Mouse (Mus musculus): Measurements from ENCODE around the gene Mybl2. TPM values are rescaled to one million over a fixed set of nuclear protein-coding genes. Genes with fewer than 3 reads are reported as not detected.

Mybl2 gene
- 20.1 and 22.4 TPM in 2 replicates for polyA plus RNA-seq (2014; fragmentation: Nextera tagmentation; extraction: Ambion mirVana)

DNA sequence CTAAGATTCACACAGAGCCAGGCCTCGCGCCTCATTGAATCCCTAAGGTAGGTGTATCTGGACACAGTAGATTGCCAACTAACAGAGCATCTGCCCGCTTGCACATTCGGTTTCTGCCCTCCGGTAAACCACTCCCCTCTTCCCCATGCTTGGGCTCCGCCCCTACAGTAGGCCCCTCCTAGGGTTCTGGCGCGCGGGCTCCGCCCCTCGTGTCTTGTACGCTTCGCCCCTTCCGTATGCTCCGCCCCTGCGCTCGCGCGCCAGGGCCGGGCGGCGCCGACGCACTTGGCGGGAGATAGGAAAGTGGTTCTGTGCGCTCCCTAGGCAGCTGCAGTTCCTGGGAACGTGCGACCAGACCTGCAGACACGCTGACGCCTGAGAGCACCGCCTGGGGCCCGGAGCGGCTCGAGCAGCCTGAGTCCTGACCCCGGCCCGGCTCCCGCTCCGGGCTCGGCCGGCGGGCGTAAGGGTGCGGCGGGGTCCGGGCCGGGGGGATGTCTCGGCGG is at the start of gene Mybl2:
TSS of gene Mybl2 (plus strand) at position 353 of the 506 bp plus-strand sequence.
- Histone ChIP-seq H3K4me1 (ENCODE audit: control insufficient read depth, insufficient read depth, low read length) (peaks cover 11% of the 10 kb centered on the region), H3K27ac (ENCODE audit: low read length) (no peak within 1 kb of the TSS), H3K9me3 (ENCODE audit: control insufficient read depth, low read depth, low read length) (no peaks in the 10 kb centered on the region), H3K36me3 (ENCODE audit: control insufficient read depth, insufficient read depth, low read length) (no peaks in the 10 kb centered on the region), H3K9ac (replicated peaks; ENCODE audit: low read depth, low read length) (peak within 1 kb of the TSS; percentile 57), H3K4me3 (ENCODE audit: low read depth, low read length) (peak within 1 kb of the TSS; percentile 66), H3K4me2 (replicated peaks; ENCODE audit: low read depth, low read length) (peak within 1 kb of the TSS; percentile 97), H3K27me3 (ENCODE audit: control insufficient read depth, insufficient read depth, low read length) (no peaks in the 10 kb centered on the region)
- under 1% methylated on average over 48 of the region's 48 CpGs for WGBS
- peak; percentile 99 for ATAC-seq (ENCODE audit: insufficient number of reproducible peaks, insufficient read depth, low FRiP score, low read depth)

DNA sequence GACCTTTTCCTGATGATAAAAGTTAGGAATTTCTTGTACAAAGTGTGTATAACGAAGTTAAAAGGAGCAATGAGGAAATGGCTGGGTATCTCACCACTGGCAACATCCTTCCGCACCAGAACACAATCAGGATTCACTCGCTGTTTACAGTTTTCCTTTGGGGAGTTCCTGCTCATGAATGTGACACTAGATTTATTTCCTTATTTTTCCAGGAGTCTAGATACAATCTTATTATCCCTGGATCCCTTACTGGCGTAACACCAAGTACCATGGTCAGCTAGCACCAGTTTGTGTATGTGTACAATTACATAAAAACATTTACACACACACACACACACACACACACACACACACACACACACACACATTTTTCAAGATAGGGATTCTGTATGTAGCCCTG is 47.2 kb upstream of the Mybl2 start:
- Histone ChIP-seq H3K4me2 (replicated peaks; ENCODE audit: low read depth, low read length) (no peak overlapping the region), H3K4me1 (ENCODE audit: control insufficient read depth, insufficient read depth, low read length) (no peaks in the 10 kb centered on the region), H3K36me3 (ENCODE audit: control insufficient read depth, insufficient read depth, low read length) (no peaks in the 10 kb centered on the region), H3K4me3 (ENCODE audit: low read depth, low read length) (no peak overlapping the region), H3K9me3 (ENCODE audit: control insufficient read depth, low read depth, low read length) (no peaks in the 10 kb centered on the region), H3K9ac (replicated peaks; ENCODE audit: low read depth, low read length) (no peak overlapping the region), H3K27me3 (ENCODE audit: control insufficient read depth, insufficient read depth, low read length) (no peaks in the 10 kb centered on the region), H3K27ac (ENCODE audit: low read length) (no peak overlapping the region)
- 68% methylated on average over 4 of the region's 4 CpGs for WGBS
- no peak for ATAC-seq (ENCODE audit: insufficient number of reproducible peaks, insufficient read depth, low FRiP score, low read depth)

DNA sequence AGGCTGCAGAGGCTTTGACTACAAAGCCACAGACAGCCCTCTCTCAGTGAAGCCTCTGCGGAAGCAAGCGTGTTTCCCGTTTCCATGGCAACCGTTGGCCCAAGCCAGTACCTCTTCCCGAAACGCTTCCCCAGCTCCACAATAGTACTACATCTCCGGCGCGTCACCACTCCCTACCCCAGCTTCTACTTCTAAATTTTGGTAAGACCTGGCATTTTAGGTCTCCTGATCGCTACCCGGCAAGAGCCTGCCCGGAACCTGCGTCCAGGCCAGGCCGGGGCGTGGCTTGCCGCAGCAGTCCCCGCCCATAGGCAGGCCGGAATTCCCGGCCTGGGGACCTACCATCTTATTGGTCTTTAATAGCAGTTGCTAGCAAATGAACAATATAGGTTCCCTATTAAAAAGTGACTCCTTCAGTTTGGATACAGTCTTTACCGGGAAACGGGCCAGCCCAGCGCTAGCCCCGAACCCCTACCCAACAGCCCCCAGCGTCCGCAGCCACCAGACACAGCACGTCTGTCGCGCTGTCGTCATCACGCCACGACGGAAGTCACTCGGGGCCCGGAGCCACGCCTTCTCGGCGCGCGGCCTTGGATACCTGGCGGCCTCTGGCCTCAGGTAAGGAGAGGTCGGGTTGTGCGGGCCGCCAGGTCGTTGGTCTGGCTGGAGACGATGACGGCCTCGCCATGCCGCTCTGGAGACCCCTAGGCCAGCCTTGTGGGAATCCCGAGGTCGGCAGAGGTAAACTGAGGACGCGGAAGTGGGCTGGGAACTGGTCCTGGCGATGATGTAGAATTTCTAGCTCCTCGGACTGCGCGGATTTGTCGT is 37.4 kb upstream of the Mybl2 start, which contains the start of gene Ift52:
TSS of gene Ift52 (plus strand) at position 439 of the 828 bp plus-strand sequence.
- Histone ChIP-seq H3K27me3 (ENCODE audit: control insufficient read depth, insufficient read depth, low read length) (no peaks in the 10 kb centered on the region), H3K27ac (ENCODE audit: low read length) (peak within 1 kb of the TSS; percentile 74), H3K4me1 (ENCODE audit: control insufficient read depth, insufficient read depth, low read length) (no peaks in the 10 kb centered on the region), H3K4me2 (replicated peaks; ENCODE audit: low read depth, low read length) (peak within 1 kb of the TSS; percentile 58), H3K36me3 (ENCODE audit: control insufficient read depth, insufficient read depth, low read length) (no peaks in the 10 kb centered on the region), H3K4me3 (ENCODE audit: low read depth, low read length) (peak within 1 kb of the TSS; percentile 86), H3K9ac (replicated peaks; ENCODE audit: low read depth, low read length) (peak within 1 kb of the TSS; percentile 63), H3K9me3 (ENCODE audit: control insufficient read depth, low read depth, low read length) (no peaks in the 10 kb centered on the region)
- peak; percentile 97 for ATAC-seq (ENCODE audit: insufficient number of reproducible peaks, insufficient read depth, low FRiP score, low read depth)
- under 1% methylated on average over 57 of the region's 57 CpGs for WGBS

DNA sequence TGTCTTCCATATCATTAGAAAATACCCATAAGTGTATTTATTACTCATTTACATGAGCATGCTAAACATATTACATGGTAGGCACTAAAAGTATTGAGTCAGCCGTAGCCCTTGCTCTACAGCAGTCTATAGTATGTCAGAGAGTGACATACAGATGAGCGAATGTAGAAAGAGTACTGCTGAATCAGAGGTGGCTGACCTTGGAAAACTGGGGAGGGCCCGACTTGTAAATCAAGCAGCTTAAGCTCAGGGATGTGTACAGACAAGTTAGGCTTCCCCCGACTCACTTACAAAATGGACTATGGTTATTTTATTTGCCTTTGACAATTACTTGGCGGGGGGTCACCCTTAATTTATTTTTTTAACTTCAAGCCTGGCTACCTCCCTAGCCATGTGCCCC is 23.2 kb upstream of the Mybl2 start:
- no peak overlapping the region for H3K27ac ChIP-seq (ENCODE audit: low read length)
- no peaks in the 10 kb centered on the region for H3K27me3 ChIP-seq (ENCODE audit: control insufficient read depth, insufficient read depth, low read length)
- WGBS, result 87% methylated on average over 5 of the region's 5 CpGs
- H3K9ac ChIP-seq (replicated peaks; ENCODE audit: low read depth, low read length), result no peak overlapping the region
- H3K36me3 ChIP-seq (ENCODE audit: control insufficient read depth, insufficient read depth, low read length), result peaks cover 56% of the 10 kb centered on the region
- H3K4me1 ChIP-seq (ENCODE audit: control insufficient read depth, insufficient read depth, low read length), result no peaks in the 10 kb centered on the region
- no peak overlapping the region for H3K4me2 ChIP-seq (replicated peaks; ENCODE audit: low read depth, low read length)
- no peak for ATAC-seq (ENCODE audit: insufficient number of reproducible peaks, insufficient read depth, low FRiP score, low read depth)
- H3K9me3 ChIP-seq (ENCODE audit: control insufficient read depth, low read depth, low read length), result no peaks in the 10 kb centered on the region
- H3K4me3 ChIP-seq (ENCODE audit: low read depth, low read length), result no peak overlapping the region

DNA sequence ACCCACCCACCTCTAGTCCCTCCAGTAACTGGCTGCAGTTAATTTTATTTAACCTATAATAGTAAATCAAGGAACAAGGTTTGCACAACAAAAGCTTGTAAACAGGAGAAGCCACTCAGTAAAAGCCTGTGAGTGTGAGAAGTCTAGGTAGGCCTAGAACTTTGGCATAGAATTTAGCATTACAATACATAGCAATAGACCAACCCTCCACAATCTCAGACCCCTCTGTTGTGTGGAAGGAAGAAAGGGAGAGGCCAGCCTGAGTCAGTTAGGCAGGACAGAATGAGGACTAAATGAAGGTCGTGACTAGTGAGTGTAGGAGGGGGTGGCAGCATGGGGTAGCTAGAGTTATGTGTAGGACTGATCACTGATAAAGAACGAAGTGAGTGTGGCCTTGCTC is 22.7 kb upstream of the Mybl2 start:
- Histone ChIP-seq H3K4me2 (replicated peaks; ENCODE audit: low read depth, low read length) (no peak overlapping the region), H3K36me3 (ENCODE audit: control insufficient read depth, insufficient read depth, low read length) (peaks cover 57% of the 10 kb centered on the region), H3K9ac (replicated peaks; ENCODE audit: low read depth, low read length) (no peak overlapping the region), H3K9me3 (ENCODE audit: control insufficient read depth, low read depth, low read length) (no peaks in the 10 kb centered on the region), H3K27ac (ENCODE audit: low read length) (no peak overlapping the region), H3K4me3 (ENCODE audit: low read depth, low read length) (no peak overlapping the region), H3K4me1 (ENCODE audit: control insufficient read depth, insufficient read depth, low read length) (no peaks in the 10 kb centered on the region), H3K27me3 (ENCODE audit: control insufficient read depth, insufficient read depth, low read length) (no peaks in the 10 kb centered on the region)
- ATAC-seq (ENCODE audit: insufficient number of reproducible peaks, insufficient read depth, low FRiP score, low read depth), result no peak
- 88% methylated on average over 2 of the region's 2 CpGs for WGBS

DNA sequence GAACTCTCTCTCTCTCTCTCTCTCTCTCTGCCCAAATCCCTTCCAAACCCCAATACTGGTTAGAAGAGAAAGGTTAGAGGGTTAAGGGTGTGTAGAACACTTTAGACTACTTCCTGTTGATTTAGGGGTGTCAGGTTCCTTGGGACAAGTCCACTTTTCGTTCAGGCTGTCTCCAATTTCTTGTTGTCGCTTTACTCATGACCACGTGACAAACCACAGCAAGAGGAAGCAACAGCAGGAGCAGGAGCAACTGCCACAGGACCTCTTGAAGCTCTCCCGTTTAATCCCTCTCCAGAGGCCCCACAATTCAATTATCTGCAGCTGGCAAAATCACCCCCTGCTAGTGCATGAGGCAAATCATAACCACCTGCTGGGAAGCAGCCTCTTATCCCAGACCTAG is 21.9 kb upstream of the Mybl2 start:
- Histone ChIP-seq H3K4me2 (replicated peaks; ENCODE audit: low read depth, low read length) (no peak overlapping the region), H3K27ac (ENCODE audit: low read length) (no peak overlapping the region), H3K9ac (replicated peaks; ENCODE audit: low read depth, low read length) (no peak overlapping the region), H3K27me3 (ENCODE audit: control insufficient read depth, insufficient read depth, low read length) (no peaks in the 10 kb centered on the region), H3K4me3 (ENCODE audit: low read depth, low read length) (no peak overlapping the region), H3K4me1 (ENCODE audit: control insufficient read depth, insufficient read depth, low read length) (no peaks in the 10 kb centered on the region), H3K36me3 (ENCODE audit: control insufficient read depth, insufficient read depth, low read length) (peaks cover 64% of the 10 kb centered on the region), H3K9me3 (ENCODE audit: control insufficient read depth, low read depth, low read length) (no peaks in the 10 kb centered on the region)
- 57% methylated on average over 4 of the region's 4 CpGs for WGBS
- no peak for ATAC-seq (ENCODE audit: insufficient number of reproducible peaks, insufficient read depth, low FRiP score, low read depth)

DNA sequence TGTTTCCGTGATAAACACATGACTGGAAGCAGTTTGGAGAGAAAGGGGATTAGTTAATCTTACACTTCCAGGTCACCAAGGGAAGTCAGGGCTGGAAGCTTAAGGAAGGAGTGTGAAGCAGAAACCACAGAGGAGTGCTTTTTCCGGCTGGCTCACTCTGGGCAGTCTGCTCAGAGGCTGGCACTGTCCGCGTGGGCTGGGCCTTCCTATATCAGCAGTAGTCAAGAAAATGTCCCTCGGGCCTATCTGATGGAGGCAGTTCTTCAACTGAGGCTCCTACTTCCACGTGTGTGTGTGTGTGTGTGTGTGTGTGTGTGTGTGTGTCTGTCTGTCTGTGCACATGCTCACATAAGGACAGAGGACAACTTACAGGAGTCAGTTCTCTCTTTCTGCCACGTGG is 14.5 kb upstream of the Mybl2 start:
- Histone ChIP-seq H3K27me3 (ENCODE audit: control insufficient read depth, insufficient read depth, low read length) (no peaks in the 10 kb centered on the region), H3K9me3 (ENCODE audit: control insufficient read depth, low read depth, low read length) (no peaks in the 10 kb centered on the region), H3K36me3 (ENCODE audit: control insufficient read depth, insufficient read depth, low read length) (peaks cover 55% of the 10 kb centered on the region), H3K9ac (replicated peaks; ENCODE audit: low read depth, low read length) (no peak overlapping the region), H3K4me2 (replicated peaks; ENCODE audit: low read depth, low read length) (no peak overlapping the region), H3K27ac (ENCODE audit: low read length) (no peak overlapping the region), H3K4me3 (ENCODE audit: low read depth, low read length) (no peak overlapping the region), H3K4me1 (ENCODE audit: control insufficient read depth, insufficient read depth, low read length) (no peaks in the 10 kb centered on the region)
- WGBS, result 87% methylated on average over 7 of the region's 7 CpGs
- ATAC-seq (ENCODE audit: insufficient number of reproducible peaks, insufficient read depth, low FRiP score, low read depth), result no peak

DNA sequence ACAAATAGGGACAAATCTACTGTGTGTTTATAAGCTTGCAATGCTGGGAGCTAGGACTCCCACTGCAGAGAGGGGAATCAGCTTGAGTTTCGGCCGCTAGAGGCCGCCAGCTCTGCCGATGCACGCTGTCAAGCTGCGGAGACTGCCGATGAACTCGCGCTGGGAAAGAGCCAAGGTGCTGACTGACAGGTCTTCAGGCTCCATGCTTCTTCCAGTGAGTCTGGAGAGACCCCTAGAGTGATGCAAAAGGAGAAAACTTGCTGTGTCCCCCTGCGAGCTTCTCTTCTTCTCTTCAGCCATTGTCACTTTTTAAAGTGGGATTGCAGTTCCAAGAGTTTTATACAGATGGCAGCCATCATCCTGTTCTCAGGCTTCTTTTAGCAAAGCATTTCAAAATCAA is 6.4 kb upstream of the Mybl2 start:
- Histone ChIP-seq H3K9ac (replicated peaks; ENCODE audit: low read depth, low read length) (no peak overlapping the region), H3K9me3 (ENCODE audit: control insufficient read depth, low read depth, low read length) (no peaks in the 10 kb centered on the region), H3K4me2 (replicated peaks; ENCODE audit: low read depth, low read length) (peak overlapping the region; percentile 11; the same call in 1 of the 2 replicates), H3K4me1 (ENCODE audit: control insufficient read depth, insufficient read depth, low read length) (no peaks in the 10 kb centered on the region), H3K27me3 (ENCODE audit: control insufficient read depth, insufficient read depth, low read length) (no peaks in the 10 kb centered on the region), H3K4me3 (ENCODE audit: low read depth, low read length) (peak overlapping the region; percentile 1; the same call in 1 of the 2 replicates), H3K36me3 (ENCODE audit: control insufficient read depth, insufficient read depth, low read length) (peaks cover 29% of the 10 kb centered on the region), H3K27ac (ENCODE audit: low read length) (no peak overlapping the region)
- WGBS, result 3% methylated on average over 10 of the region's 10 CpGs
- peak; percentile 58; the same call in 1 of the 2 replicates for ATAC-seq (ENCODE audit: insufficient number of reproducible peaks, insufficient read depth, low FRiP score, low read depth)
